Mouse (Mus musculus) embryonic facial prominence, embryonic 12.5 days (tissue): ENCODE results near the gene Tnks1bp1. TPM values are rescaled to one million over a fixed set of nuclear protein-coding genes. Genes with fewer than 3 reads are reported as not detected.

Source experiments
- ATAC-seq: fragments of 200-750 bp; cut with Nextera tagmentation; 2 replicates; pipeline ENCODE4 v1.8.0; 2017; ENCODE audit not compliant: insufficient number of reproducible peaks, insufficient read depth, low FRiP score, low TSS enrichment
- H3K27ac ChIP-seq: fragments of 300-500 bp; sonication (generic); 2 replicates; pipeline ENCODE4 v1.5.1; 2016; ENCODE audit warnings: mild to moderate bottlenecking
- H3K27me3 ChIP-seq: fragments of 300-500 bp; sonication (generic); 2 replicates; pipeline ENCODE4 v1.6.1; 2016; ENCODE audit warnings: mild to moderate bottlenecking, moderate library complexity
- H3K36me3 ChIP-seq: fragments of 300-500 bp; sonication (generic); 2 replicates; pipeline ENCODE4 v1.6.1; 2016; ENCODE audit warnings: mild to moderate bottlenecking
- H3K4me1 ChIP-seq: fragments of 300-500 bp; sonication (generic); 2 replicates; pipeline ENCODE4 v1.6.1; 2016
- H3K4me2 ChIP-seq: fragments of 300-500 bp; sonication (generic); replicated peaks from 2 replicates; pipeline ENCODE4 v1.6.1; 2016; ENCODE audit warnings: mild to moderate bottlenecking, moderate library complexity
- H3K4me3 ChIP-seq: fragments of 300-500 bp; sonication (generic); 2 replicates; pipeline ENCODE4 v1.5.1; 2016; ENCODE audit warnings: mild to moderate bottlenecking
- H3K9ac ChIP-seq: fragments of 300-500 bp; sonication (generic); 2 replicates; pipeline ENCODE4 v1.6.1; 2016; ENCODE audit warnings: mild to moderate bottlenecking, moderate library complexity
- H3K9me3 ChIP-seq: fragments of 300-500 bp; sonication (generic); 2 replicates; pipeline ENCODE4 v1.6.1; 2016; ENCODE audit warnings: mild to moderate bottlenecking, moderate library complexity
- WGBS: fragments of 180-500 bp; shearing (Covaris S2); methylation state at CpG from one replicate; pipeline ENCODE4 v1.1.7; 2016; 5-methylcytosine and 5-hydroxymethylcytosine counted together
- polyA plus RNA-seq: library from polyadenylated mRNA; unstranded; fragments of >200 nt; fragmentation: Nextera tagmentation; extraction: Ambion mirVana; gene quantifications from 2 replicates; pipeline ENCODE4 v1.2.1, GENCODE M21; 2016

Tnks1bp1 gene
- polyA plus RNA-seq, 1 experiment from 2014 or later = 59.2 TPM

DNA sequence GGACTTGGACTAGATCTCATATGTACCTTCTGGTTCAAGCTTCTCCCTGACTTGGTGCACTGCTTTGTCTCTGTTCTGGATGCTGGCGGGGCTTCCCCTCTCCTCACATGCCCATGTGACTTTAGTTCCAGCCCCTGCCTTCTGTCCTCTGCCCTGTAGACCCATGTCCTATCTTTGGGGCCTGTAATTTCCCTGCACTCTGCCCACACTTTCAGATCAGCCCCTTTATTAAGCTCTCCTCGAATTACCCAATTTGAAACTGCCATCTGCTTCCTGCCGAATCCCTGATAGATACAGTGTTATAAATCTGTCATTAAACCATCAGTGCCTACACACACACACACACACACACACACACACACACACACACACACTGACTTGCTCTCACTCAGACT lies 33.2 kb upstream of the Tnks1bp1 start:
- H3K9me3 ChIP-seq = no peaks in the 10 kb centered on the region
- no peak overlapping the region for H3K27ac ChIP-seq
- H3K27me3 ChIP-seq = no peaks in the 10 kb centered on the region
- H3K4me3 ChIP-seq = no peak overlapping the region
- 57% methylated on average over 3 of the region's 3 CpGs for WGBS
- ATAC-seq = no peak
- H3K4me2 ChIP-seq = no peak overlapping the region
- no peaks in the 10 kb centered on the region for H3K36me3 ChIP-seq
- H3K4me1 ChIP-seq = 0 out of 2 replicates have a peak, but pooled peaks cover 3% of the 10 kb centered on the region
- H3K9ac ChIP-seq = no peak overlapping the region

DNA sequence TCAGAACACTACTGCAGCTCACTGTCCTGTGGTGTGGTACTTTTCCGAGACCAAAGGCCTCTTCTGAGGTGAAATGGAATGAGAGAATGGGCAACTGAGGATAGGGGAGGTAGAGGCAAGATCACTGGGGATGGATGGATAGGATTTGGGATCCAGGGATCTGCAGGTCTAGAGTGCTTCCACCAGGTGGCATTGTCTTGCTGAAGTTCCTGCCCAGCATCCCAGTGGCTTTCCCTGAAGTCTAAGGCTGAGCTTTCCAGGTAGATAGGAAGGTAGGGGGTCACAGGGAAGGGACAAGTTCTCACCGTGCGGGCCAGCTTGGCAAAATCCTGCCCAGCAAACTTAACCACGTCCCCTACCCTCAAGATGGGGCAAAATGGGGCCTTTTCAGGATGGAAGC lies 25.8 kb upstream of the Tnks1bp1 start:
- Histone ChIP-seq H3K36me3 (no peaks in the 10 kb centered on the region), H3K4me1 (no peaks in the 10 kb centered on the region)
- WGBS = 14% methylated on average over 4 of the region's 4 CpGs

DNA sequence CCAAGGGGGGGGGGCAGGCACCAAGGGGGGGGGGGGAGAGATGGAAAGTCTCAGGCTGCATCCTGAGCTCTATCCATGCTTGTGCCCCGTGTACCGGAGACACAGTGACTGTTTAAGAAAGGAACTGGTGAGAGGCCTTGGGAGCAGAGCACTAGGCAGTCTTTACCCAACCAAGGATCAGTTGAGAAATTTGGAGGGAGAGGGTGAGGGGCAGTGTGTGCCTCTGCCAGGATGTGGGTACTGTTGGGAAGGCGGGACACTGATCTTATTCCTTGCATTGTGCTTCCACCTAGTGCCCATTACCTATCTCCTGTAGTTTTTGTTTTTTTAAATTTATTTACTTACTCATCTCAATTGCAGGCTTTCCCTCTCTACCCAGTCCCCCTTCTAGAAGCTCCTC lies 21.6 kb upstream of the Tnks1bp1 start:
- WGBS = 81% methylated on average over 3 of the region's 3 CpGs
- H3K4me2 ChIP-seq = no peak overlapping the region

More for the DNA sequence above, 25.8 kb upstream of the Tnks1bp1 start:
- ATAC-seq = no peak
- H3K4me3 ChIP-seq = no peak overlapping the region
- H3K4me2 ChIP-seq = no peak overlapping the region
- no peaks in the 10 kb centered on the region for H3K27me3 ChIP-seq
- no peak overlapping the region for H3K27ac ChIP-seq
- no peaks in the 10 kb centered on the region for H3K9me3 ChIP-seq
- no peak overlapping the region for H3K9ac ChIP-seq

DNA sequence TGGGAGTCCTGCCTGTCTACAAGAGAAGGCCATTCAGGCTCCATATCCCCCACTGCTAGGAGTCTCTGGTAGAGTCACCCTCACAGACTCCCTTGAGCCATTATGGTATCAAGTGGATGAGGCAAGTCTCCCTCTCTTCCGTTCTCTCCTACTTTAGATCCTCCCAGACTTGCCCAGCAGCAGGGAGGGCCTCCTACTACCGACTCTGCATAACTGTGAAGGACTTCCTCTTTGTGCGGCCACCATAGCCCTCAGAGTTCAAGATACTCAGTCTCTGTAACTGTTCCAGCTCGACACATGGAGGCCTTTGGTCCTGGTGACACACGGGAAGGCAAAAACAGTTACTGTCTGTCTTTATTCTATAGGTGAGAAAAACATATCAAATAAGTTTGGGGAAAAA lies 20.5 kb upstream of the Tnks1bp1 start:
- Histone ChIP-seq H3K27me3 (no peaks in the 10 kb centered on the region), H3K27ac (no peak overlapping the region), H3K36me3 (no peaks in the 10 kb centered on the region), H3K4me2 (no peak overlapping the region), H3K9me3 (no peaks in the 10 kb centered on the region), H3K4me1 (no peaks in the 10 kb centered on the region), H3K4me3 (no peak overlapping the region), H3K9ac (no peak overlapping the region)
- no peak for ATAC-seq
- WGBS = 75% methylated on average over 5 of the region's 5 CpGs

More for the DNA sequence above, 21.6 kb upstream of the Tnks1bp1 start:
- no peak for ATAC-seq
- Histone ChIP-seq H3K36me3 (no peaks in the 10 kb centered on the region), H3K27ac (no peak overlapping the region), H3K4me1 (no peaks in the 10 kb centered on the region), H3K27me3 (no peaks in the 10 kb centered on the region), H3K9me3 (no peaks in the 10 kb centered on the region), H3K4me3 (no peak overlapping the region), H3K9ac (no peak overlapping the region)

DNA sequence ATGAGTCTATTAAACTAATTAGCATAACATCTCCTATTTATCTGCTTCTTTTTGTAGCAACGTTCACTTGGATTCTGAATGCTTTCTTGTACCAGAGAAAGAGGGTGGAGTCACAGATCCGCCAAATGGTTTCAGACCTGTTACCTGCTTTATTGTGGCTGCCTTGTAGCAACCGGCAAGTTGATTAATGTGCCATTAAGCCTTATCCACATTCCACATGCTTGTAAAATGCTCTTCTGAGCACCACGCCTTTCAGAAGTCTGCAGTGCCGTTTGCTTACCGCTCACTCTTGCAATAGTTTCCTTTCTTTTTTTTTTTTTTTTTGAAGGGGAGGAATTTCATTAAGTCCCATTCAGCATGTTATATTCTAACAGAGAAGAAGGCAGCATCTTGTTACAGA lies 17.9 kb upstream of the Tnks1bp1 start:
- Histone ChIP-seq H3K27ac (no peak overlapping the region), H3K9ac (no peak overlapping the region), H3K27me3 (no peaks in the 10 kb centered on the region), H3K4me2 (no peak overlapping the region), H3K4me3 (no peak overlapping the region), H3K9me3 (no peaks in the 10 kb centered on the region), H3K4me1 (no peaks in the 10 kb centered on the region), H3K36me3 (no peaks in the 10 kb centered on the region)
- WGBS = 74% methylated on average over 6 of the region's 6 CpGs
- no peak for ATAC-seq

DNA sequence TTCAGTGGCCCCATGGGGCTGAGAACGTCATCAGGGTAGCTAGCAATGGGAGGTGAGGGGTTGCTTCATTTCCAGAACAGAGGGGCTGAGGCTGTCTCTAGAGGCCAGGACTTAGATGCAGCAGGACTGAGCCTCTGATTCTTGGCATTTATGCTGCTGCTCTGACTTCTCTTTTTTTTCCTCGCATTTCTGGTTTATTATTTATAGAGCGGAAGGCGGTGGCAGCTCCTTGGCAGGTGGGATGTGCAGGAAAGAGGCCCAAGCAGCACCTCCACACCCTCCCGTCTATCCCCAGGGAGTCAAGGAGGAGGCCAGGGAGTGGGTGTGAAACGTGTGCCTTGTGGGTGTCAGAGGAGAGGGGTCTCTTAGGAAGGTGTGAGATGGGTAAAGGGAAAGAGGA lies 16.8 kb upstream of the Tnks1bp1 start:
- no peak for ATAC-seq
- H3K4me2 ChIP-seq = no peak overlapping the region
- no peak overlapping the region for H3K4me3 ChIP-seq
- H3K4me1 ChIP-seq = no peaks in the 10 kb centered on the region
- no peak overlapping the region for H3K27ac ChIP-seq
- no peaks in the 10 kb centered on the region for H3K36me3 ChIP-seq
- WGBS = 68% methylated on average over 6 of the region's 6 CpGs
- H3K27me3 ChIP-seq = no peaks in the 10 kb centered on the region
- no peak overlapping the region for H3K9ac ChIP-seq
- H3K9me3 ChIP-seq = no peaks in the 10 kb centered on the region

DNA sequence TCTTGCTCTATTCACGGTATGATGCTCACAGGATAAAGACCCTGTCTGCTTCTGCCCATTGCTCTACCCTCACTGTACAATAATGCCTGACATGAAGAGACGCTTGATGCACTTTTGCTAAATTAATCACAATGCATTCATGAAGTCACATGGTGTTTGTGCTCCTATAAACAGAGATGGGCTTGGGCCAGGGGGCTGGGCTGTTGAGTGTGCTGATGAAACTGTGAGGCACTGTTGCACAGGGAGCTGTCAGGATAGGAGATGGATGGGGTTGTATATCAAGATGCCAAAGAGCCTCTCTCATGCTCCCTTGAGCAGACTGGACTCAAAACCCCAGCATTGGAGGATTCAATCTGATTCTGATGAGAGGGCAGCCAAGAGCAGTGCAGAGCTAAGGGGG lies 14.7 kb upstream of the Tnks1bp1 start:
- Histone ChIP-seq H3K36me3 (no peaks in the 10 kb centered on the region), H3K27ac (no peak overlapping the region), H3K9me3 (no peaks in the 10 kb centered on the region), H3K9ac (no peak overlapping the region), H3K4me2 (no peak overlapping the region), H3K27me3 (no peaks in the 10 kb centered on the region), H3K4me3 (no peak overlapping the region), H3K4me1 (peaks cover 3% of the 10 kb centered on the region)
- no peak for ATAC-seq
- WGBS = 79% methylated on average over 2 of the region's 2 CpGs

DNA sequence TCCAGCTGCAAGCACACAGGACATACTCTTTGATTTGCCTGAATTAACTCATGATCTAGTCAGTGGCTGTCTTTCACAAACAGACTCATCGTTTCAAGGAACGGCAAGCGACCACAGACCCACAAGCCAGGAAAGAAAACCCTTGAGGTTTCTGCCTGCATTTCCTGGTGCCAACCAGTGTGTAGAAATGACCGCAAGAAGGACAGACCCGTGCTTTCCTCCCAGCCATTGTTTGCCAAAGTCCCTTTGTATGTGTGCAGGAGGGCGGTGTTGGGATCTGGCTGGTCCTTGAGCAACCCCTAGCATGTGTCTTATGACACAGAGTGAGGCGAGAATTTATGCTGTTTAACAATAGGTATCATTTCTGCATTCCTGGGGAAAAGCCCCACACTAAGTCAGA lies 13.7 kb upstream of the Tnks1bp1 start:
- Histone ChIP-seq H3K4me3 (no peak overlapping the region), H3K4me1 (peaks cover 9% of the 10 kb centered on the region), H3K4me2 (no peak overlapping the region), H3K36me3 (0 out of 2 replicates have a peak, but pooled peaks cover under 1% of the 10 kb centered on the region), H3K9me3 (no peaks in the 10 kb centered on the region), H3K9ac (no peak overlapping the region), H3K27me3 (no peaks in the 10 kb centered on the region), H3K27ac (no peak overlapping the region)
- ATAC-seq = no peak
- WGBS = 84% methylated on average over 7 of the region's 7 CpGs

DNA sequence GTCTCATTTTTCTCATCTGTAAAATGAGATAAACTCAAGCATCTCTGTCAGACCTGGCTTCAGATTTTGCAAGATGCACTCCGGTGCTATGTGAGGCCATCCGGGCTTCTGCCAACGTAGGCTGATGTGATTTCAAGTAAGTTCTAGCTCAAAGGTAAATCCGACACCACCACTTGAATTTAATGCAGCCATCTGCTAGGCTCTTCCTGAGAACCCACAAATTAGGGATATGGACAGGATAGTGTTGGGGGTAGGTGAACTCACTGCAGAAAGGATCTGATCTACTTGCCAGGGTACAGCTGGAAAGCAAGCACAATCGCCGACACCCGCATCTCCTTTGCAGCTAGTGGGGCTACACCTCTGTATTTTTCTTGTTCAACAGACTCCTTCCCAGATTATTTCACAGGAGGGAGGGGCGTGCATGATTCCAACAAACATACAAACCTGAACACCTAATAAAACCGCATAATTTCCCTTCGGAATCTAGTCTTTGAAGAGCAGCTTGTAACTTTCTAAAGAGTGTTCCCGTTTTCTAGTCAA lies 11.2 kb upstream of the Tnks1bp1 start:
- Histone ChIP-seq H3K27me3 (no peaks in the 10 kb centered on the region), H3K27ac (peak overlapping the region; percentile 90), H3K4me3 (peak overlapping the region; percentile 82), H3K9ac (peak overlapping the region; percentile 94), H3K36me3 (peaks cover 24% of the 10 kb centered on the region), H3K9me3 (no peaks in the 10 kb centered on the region), H3K4me1 (peaks cover 11% of the 10 kb centered on the region), H3K4me2 (peak overlapping the region; percentile 69)
- peak; percentile 14; the same call in 1 of the 2 replicates for ATAC-seq
- WGBS = 6% methylated on average over 11 of the region's 11 CpGs

DNA sequence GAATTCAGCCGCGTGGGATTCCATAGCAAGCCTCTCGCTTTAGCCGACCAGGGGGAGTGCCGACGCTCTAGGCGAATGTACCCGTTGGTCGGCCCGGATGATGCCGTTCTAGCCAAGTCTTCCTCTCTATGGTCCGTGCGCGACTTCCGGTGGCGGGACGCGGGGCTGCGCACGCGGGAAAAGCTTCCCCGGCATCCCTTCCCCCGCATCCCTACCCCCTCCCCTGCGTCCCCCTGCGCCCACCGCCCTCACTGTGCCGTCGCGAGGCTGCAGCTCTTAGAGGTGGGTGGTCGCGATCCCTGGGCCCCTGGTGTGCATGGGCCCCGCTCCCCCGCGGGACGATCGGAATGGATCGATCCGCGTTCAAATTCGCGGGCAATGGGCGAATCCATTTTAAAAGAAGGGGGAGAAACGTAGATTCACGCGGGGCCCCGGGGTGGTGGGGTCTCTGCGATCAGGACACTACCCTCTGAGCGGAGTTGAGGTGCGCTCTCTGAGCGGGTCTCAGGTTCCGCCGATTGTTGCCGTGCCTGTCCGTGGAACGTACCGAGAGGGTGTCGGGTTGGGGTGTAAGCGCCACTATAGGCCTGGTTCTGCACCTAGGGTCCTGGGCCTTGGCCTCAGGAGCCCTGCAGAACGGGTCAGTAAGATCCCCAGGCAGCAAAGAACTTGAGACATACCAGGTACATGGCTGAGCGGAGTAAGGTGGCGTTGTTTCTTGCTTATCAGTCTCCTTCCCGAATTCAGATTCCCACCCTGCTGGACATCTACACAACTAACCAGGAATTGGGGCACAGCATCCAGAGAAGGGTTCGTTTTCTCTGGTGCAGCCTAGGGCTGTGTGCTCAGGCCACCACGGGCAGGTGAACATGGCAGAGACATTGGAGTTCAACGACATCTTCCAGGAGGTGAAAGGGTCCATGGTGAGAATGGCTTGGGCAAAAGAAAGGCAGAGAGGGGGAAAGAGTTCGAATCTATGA lies 10.5 kb upstream of the Tnks1bp1 start, which contains the start of the genes Ssrp1 and P2rx3:
Ssrp1 (plus strand) TSS at position 188 of the 980 bp plus-strand sequence.
P2rx3 (minus strand) TSS at position 416 of the 980 bp plus-strand sequence.
- WGBS = under 1% methylated on average over 66 of the region's 66 CpGs
- peaks cover 32% of the 10 kb centered on the region for H3K36me3 ChIP-seq
- H3K4me2 ChIP-seq = peak within 1 kb of the TSS; percentile 69
- H3K9me3 ChIP-seq = no peaks in the 10 kb centered on the region
- H3K4me1 ChIP-seq = peaks cover 11% of the 10 kb centered on the region
- peak within 1 kb of the TSS; percentile 90 for H3K27ac ChIP-seq
- peak within 1 kb of the TSS; percentile 82 for H3K4me3 ChIP-seq
- ATAC-seq = peak; percentile 94
- peak within 1 kb of the TSS; percentile 94 for H3K9ac ChIP-seq
- no peaks in the 10 kb centered on the region for H3K27me3 ChIP-seq

DNA sequence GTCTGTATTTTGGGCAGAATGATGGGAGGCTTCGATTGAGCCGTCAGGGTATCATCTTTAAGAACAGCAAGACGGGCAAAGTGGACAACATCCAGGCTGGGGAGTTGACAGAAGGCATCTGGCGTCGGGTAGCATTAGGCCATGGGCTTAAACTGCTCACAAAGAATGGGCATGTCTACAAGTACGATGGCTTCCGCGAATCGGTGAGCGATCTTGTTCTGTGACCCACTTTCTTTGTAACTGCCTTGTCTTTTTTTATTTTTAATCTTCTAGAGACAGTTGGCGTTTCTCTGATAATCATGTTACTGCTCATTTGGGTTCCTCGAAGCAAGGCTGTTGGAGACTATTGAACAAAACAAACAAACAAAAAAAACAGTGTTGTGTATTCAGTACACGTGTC lies 9.5 kb upstream of the Tnks1bp1 start:
- H3K4me2 ChIP-seq = peak overlapping the region; percentile 69
- no peak for ATAC-seq
- peak overlapping the region; percentile 90; the same call in 1 of the 2 replicates for H3K27ac ChIP-seq
- no peaks in the 10 kb centered on the region for H3K27me3 ChIP-seq
- peaks cover 42% of the 10 kb centered on the region for H3K36me3 ChIP-seq
- H3K4me3 ChIP-seq = peak overlapping the region; percentile 82
- H3K9me3 ChIP-seq = no peaks in the 10 kb centered on the region
- H3K4me1 ChIP-seq = peaks cover 11% of the 10 kb centered on the region
- WGBS = 82% methylated on average over 13 of the region's 13 CpGs
- H3K9ac ChIP-seq = peak overlapping the region; percentile 94

DNA sequence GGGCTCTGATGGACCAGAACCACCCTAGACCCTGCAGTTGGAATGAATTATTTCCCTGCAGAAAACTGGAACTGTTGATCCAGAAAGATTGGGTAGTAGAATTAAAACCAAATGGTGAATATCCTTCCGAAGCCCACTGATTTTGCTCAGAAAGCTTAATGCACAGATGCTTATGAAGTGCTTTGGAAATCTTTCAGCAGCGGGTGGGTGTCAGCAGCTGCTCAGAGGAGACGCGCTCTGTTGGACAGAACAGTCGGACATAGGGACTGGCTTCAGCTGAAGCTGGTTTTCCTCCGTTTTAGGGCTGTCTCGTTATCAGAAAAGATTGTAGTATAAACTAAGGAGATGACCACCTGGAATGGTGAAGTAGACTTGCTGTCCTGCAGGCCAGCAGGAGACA lies 4.2 kb upstream of the Tnks1bp1 start:
- H3K9ac ChIP-seq = no peak overlapping the region
- H3K4me1 ChIP-seq = peaks cover 12% of the 10 kb centered on the region
- H3K27me3 ChIP-seq = no peaks in the 10 kb centered on the region
- H3K36me3 ChIP-seq = peaks cover 75% of the 10 kb centered on the region
- no peak overlapping the region for H3K4me2 ChIP-seq
- no peak overlapping the region for H3K27ac ChIP-seq
- no peak overlapping the region for H3K4me3 ChIP-seq
- no peaks in the 10 kb centered on the region for H3K9me3 ChIP-seq
- no peak for ATAC-seq
- 80% methylated on average over 7 of the region's 7 CpGs for WGBS
